Mouse (Mus musculus): ENCODE measurements around the gene Pgs1.

Gene Pgs1

DNA sequence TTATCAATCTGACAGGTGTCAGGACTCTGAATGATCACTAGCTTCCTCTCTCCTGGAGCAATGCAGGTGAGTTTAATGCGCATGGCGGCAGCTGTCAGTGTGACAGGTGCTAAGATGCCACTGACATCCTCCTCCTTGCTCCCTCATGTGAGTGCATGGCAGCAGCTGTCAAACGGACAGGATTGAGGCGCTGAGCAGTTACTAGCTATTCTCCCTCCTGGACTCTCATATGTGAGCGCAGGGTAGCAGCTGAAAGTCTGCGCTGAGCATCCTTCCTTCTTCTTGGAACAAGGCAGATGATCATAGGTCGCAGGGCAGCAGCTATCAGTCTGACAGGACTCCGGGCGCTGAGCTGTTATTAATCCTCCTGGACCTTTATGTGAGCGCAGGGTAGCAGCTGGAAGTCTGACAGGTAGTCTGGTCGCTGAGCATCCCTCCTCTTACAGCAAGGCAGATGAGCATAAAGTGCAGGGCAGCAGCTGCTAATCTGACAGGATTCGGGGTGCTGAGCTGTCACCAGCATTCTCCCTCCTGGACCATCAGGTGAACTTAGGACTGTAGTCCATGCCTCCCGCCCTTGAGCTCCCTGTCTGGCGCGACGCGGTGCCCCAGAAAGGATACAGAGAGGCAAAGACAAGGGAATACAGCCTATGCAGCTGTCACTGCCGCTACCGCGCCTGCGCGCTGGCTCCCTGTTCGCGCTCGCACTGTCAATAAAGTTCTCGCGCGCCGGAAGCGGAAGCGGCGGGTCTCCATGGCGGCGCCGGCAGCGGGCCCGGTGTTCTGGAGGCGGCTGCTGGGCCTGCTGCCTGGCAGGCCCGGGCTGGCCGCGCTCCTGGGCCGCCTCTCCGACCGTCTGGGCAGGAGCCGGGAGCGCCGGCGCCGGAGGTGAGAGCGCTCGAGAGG, at the start of gene Pgs1:
Gene Pgs1, plus strand, starts transcription at position 167 of the 906 bp plus-strand sequence.
- DNase-seq (ENCODE audit: low spot score), result peak; percentile 85

DNA sequence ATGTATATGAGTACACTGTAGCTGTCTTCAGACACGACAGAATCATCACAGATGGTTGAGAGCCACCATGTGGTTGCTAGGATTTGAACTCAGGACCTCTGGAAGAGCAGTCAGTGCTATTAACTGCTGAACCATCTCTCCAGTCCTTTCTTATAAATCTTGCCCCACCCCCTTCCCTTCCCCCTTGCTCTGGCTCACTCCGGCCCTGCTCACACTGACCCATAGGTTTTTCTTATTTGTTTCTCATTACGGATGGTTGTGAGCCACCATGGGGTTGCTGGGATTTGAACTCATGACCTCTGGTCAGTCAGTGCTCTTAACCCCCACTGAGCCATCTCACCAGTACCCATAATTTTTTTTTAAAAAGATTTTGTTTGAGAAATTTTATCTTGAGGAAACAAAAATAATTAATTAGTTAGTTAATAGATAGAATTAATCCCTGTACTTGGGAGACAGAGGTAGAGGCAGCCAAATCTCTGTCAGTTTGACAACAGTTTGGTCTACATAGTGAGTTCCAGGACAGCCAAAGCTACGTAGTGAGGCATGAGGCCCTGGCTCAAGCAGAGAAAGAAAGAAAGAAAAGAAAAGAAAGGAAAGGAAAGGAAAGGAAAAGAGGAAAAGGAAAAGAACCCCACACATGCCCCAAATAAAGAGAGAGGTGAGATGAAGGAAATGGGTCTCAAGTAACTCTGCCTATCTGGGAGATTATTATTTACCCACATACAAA, 46.9 kb upstream of the Pgs1 start:
- no peak for DNase-seq (ENCODE audit: low spot score)

DNA sequence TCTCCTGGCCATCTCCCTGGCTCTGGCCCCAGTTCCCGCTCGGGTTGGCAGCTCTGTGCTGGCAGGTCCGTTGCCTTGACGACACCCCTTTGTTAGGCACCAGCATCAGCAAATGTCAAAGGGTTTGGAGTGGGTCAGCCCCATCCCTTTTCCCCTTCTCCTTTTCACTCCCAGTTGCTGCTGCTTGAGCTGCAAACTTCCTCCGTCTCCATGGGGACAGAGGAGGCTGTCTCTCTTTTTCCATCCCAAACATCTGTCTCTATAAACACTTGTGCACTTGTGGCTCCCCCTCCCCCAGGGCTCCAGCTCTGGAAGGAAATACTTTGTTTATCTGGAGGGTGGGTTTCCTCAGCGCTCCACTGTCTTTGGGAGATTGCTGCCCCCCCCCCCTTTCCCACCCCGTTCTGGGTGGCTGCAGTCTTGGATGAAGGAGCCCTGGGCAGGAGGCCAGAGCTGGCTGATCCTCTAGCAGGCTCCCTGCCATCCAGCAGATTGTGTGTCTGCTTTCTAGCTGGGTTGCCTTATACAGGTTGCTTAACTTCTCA, 46.3 kb upstream of the Pgs1 start:
- no peak for DNase-seq (ENCODE audit: low spot score)

DNA sequence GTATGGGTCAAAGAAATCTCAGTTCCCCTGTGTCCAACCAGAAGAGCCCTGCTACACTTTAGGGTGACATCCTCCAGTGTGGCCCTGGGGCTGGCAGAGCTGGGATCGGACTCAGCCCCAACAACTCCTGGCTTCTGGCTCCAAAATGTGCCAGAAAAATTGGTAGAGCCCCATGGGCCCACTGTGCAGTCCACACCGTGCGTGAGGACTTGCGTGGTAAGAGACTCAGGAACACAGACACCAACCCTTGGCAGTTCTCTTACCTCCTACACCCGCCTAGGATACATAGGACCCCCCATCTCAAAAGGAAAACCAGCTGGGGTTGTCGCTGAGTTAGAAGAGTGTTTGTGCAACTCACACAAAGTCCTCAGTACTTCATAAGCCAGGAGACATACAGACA, 45.2 kb upstream of the Pgs1 start:
- DNase-seq (ENCODE audit: low spot score), result no peak

DNA sequence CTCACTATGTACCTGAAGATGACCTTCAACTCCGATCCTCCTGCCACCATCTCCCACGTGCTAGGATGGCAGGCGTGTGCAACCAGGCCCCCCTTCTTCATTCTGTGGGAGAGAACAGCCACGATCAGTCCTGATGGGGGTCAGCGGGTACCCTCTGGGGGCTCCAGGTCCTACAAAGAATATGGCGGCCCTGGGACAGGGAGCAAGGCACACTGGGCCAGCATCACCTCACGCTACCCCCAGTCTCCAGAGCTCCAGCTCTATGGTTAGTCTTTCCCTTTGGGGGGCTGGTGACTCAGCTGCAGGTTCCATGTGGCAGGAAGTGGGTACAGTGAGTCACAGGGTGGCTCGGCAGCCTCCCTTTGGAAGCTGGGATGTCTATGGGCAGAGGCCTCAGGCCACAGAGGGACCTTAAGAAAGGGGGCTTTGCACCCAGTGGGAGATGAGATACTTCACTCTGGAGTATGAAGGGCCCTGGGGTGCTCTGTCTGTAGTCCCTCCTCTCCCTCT, 44.7 kb upstream of the Pgs1 start:
- no peak for DNase-seq (ENCODE audit: low spot score)

DNA sequence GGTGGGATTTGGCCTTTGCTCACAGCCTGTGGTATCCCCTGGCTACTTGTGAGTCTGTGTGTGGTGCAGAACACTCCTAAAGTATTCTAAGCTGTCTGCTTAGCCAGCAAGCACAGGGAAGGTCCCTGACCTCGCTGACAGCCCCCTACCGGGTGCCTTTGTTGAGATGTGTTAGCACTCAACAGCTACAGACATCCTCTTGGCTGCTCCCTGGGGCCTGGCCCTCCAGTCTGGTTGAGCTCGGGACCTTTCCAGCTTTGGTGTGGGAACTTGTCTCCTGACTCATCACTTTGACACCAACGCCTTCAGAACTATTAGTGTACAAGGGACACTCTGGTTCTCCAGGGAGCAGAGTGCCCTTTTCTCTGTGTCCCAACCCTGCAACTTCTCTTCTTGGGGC, 44.2 kb upstream of the Pgs1 start:
- DNase-seq (ENCODE audit: low spot score), result no peak

DNA sequence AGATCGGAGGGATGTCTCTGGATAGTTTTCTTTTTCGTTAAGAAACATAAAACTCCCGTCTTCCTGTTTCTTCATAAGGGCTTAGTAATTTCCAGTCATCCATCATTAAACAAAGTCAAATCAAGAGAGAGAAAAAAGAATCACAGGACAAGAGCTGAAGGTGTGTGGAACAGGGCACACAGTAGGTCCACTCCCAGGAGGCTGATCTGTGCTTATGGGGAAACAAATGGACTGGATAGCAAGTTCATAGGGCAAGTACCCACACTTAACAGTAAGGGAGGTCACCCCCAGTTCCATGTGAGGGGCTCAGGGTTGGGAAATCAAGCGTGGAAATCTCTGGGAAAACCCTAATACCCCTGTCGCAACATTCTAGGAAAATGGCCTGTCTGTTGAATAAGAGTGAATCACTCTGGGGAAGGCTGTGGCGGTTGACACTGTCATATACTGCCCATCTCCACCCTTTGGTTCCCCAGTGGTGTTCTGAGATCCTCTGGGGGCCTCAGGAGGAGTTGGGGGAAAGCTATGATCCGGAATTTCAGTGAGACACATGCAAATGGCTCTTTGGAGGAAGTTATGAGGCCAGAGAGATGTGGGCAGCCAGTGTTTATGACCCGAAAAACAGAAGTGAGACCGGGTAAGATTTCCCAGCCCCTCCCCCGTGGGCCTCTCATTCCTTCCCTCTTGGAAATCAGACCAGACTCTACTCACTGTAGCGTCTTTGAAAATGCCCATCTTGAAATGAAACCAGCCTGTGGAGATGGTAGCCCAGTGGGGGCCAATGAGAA, 39.7 kb upstream of the Pgs1 start:
- DNase-seq (ENCODE audit: low spot score), result no peak

DNA sequence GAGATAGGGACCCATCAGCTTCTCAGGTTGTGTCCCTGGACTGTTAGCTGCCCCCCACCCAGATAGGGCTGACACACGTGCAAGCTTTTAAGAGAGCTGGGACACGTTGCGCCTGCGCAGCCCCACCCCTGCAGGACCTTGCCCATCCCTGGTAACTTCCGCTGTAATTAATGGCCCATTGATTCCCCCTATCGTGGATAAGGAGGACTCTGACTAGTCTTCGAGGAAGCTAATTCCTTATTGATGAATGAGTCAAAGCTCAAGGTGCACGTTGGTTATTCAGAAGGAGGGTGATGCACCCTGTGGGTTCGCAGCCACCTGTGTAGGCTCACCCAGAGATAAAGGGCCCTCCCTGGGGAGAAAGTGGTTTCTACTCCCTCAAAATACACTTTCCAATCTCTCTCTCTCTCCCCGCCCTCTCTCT, 39.1 kb upstream of the Pgs1 start:
- no peak for DNase-seq (ENCODE audit: low spot score)

DNA sequence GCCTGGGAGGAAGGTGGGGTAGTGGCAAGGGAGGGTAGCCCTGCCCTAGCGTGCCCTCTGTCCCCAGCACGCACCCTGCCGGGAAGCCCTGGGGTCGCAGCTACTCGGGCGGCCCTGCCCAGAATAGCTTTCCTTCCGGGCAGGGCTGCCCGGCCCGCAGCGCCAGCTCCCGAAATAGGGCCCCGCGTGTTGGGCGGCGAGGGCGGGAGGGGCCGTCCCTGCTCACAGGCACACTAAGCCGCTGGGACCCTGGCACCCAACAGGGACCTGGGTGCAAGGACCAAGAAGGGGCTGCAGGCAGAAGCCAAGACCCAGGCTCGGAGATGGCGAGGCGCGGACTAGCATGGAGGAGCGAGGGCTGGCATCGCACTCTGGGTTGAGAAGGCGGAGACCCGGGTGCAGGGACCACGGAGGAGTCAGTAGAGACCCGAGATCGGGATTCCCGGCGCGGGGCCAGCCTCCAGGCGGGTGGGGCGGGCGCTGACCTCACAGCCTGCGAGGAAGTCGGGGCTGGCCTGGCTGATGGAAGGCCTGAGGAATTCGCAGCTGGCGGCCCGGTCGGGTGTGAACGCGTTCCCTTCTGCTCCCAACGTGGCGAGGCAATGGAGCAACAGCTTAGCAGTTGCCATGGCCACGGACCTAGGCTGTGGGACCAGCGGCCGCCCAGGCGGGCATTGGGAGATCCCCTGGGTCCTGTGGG, 36.5 kb upstream of the Pgs1 start:
- DNase-seq (ENCODE audit: low spot score), result no peak

DNA sequence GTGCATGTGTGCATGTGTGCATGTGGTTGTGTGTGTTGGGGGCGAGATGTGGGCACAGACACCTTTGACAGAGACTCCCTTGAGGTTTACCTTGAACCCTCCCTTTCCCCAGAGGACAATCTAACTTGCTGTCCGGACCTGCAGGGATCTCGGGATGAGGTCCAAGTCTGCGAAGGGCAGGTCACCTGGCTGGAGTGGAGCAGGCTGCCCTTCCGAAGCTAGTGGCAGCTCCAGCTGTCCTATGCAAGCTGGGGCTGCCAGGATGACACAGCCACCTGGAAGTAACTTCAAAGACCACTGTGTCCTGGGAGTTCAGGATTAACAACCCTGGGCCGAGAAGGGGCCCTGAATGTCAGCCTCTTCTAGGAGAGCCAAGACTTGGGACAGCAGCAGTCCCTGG, 34.7 kb upstream of the Pgs1 start:
- no peak for DNase-seq (ENCODE audit: low spot score)

DNA sequence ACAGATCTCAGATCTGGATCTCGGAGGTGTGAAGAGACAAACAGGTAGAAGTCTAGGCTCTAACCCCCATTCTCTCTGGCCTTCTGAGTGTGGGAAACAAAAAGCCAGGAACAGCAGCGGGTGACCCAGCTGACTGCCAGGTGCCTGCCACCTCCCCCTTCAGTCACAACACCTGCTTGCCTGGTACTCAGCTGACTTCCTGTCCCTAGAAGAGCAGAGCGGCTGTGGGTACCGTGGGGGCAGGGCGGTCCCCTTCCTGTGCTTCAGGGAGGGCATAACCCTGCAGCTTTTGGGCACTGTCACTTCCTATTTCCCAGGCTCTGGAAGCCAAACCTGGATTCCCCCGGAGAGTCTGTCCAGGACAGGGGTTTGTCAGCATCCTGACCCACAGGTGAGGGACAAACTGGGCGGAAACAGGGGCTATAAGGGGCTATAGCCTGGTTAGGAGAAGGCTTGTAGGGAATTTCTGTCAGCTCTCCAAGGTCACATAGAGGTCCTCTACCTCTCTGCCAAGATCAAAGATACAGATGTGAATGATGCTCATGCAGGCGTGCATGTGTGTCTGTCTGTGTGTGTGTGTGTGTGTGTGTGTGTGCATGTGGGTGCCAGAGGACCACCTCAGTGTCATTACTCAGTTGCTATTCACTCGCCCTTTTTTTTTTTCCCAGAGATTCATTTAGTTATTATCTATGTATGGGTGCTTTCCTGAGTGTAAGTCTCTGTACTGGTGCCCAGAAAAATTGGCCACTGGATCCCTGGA, 33.7 kb upstream of the Pgs1 start:
- no peak for DNase-seq (ENCODE audit: low spot score)

DNA sequence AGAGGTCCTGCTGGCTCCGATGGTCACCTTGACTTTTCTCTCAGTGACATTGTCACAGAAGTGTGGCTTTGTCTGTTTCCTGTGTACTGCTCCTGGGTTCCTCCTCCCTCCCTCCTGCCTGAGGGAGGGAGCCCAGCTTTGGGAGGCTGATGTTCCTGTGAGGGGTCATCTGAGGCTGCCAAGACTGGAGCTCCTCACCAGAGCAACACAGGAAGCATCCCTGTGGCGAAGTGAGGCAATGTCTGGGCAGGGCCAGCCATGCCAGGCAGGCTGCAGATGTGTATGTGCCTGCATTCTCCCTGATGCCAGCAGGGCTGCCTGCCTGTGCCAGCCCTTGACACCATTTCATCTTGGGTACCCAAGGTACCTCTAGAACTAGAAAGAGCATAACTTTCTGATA, 32.0 kb upstream of the Pgs1 start:
- DNase-seq (ENCODE audit: low spot score), result no peak

DNA sequence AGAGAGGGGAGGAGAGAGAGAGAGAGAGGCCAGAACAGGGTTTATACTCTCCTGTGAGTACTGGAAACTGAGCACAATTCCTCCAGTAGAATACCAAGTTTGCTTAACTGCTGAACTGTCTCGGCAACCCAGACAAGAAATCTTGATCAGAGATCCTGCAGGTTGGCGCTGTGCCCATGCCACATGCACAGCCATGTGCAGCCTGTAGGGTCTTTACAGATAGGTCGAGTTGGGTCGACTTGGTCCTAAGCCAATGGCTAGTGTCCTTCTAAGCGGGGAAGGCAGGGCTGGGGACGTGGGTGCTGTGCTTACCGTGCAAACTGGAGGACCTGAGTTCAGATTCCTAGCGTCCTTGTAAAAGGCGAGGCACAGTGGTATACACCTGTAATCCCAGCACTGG, 31.3 kb upstream of the Pgs1 start:
- DNase-seq (ENCODE audit: low spot score), result no peak

DNA sequence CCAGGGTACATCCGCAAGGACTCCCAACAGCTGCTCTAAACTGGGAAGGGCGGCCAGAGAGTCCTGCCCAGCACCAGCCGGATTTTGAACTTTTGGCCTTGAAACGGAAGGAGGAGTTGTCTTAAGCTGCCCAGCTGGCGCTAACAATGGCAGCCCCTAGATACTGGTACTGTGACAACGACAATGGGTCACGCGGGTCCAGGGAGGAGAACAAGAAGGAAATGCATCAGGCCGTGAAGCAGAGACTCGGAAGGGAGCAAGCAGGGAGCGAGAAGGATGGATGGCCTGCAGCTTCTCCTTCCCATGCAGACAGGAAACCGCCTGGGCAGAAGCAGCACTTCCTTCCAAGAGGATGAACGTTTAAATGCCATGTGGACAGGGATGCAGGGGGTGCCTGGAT, 30.5 kb upstream of the Pgs1 start:
- no peak for DNase-seq (ENCODE audit: low spot score)

DNA sequence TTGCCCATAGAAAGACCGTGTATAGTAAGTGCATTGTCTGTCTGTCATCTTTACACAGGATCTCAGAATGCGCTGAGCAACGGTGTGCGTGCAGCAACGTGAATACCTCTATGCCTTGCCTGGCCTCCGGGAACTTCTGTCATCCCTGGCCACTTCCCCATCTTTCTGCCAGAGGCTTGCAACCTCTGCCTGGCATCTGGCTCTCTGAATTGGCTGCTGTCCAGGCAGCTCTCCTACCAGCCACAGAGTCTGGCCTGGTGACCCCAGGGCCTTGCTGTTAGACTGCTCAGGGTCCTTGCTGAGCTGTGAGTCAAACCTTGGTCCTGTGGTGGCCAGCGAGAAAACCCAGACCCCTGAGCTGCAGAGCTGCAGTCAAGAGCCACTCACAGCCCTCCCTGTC, 27.9 kb upstream of the Pgs1 start:
- no peak for DNase-seq (ENCODE audit: low spot score)

DNA sequence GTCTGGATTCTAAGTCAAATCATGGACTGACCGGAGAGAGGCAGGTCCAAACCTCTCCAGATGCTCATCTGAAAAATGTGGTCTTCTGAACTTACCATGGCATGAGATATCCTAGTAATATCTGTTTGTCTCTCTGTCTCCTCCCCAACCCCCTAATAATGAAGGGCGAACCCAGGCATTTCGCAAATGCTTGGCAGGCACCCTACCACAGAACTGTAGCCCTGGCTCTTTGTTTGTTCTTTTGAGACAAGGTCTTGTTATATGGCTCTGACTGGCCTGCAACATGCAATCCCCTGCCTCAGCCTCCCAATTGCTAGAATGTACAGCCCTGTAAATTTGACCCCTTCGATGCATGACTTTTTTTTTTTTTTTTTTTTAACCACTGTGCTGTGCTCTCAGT, 26.9 kb upstream of the Pgs1 start:
- no peak for DNase-seq (ENCODE audit: low spot score)

DNA sequence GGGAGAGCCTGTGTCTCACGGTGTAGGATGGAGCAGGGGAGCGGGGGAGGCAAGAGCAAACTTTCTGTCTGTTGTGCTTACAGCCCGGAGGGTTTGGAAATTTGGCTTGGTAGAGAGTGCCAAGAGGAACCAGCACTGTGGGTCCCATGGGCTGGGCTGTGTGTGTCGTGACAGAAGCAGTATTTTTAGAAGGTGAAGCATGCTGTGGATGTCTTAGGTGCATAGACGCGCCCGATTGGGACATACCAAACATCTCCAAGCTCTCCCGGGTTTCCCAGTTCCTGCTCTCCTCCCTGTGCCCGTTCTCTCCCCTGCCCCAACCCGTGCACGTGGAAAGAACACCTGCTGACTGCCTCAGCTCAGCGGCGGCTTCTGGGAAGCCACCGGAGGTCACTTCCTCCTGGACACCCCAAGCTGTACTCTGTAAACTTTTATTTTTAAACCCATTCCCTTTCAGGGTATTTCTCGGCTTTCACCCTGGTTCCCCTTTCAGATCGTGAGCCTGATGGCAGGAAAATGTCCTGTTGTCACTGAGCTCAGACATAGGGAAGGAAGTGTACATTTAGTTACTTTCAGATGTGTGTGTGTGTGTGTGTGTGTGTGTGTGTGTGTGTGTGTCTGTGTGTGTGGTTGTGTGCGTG, 26.2 kb upstream of the Pgs1 start:
- DNase-seq (ENCODE audit: low spot score), result no peak

DNA sequence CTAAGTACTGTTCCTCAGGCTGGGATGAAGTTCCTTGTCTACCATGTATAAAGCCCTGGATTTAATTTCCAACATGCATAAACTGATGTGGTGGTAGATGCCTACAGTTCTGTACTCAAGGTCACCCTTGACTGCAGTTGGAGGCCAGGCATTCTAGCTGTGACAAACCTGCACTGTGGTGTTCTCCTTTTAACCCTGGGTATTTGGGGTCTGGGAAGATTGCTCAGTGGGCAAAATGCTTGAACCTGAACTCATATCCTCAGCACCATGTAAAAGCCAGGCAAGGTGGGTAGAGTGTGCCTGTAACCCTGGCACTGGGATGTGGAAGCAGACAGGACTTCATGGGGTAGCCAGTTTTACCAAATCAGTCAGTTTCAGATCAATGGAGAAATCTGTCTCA, 25.5 kb upstream of the Pgs1 start:
- DNase-seq (ENCODE audit: low spot score), result no peak

DNA sequence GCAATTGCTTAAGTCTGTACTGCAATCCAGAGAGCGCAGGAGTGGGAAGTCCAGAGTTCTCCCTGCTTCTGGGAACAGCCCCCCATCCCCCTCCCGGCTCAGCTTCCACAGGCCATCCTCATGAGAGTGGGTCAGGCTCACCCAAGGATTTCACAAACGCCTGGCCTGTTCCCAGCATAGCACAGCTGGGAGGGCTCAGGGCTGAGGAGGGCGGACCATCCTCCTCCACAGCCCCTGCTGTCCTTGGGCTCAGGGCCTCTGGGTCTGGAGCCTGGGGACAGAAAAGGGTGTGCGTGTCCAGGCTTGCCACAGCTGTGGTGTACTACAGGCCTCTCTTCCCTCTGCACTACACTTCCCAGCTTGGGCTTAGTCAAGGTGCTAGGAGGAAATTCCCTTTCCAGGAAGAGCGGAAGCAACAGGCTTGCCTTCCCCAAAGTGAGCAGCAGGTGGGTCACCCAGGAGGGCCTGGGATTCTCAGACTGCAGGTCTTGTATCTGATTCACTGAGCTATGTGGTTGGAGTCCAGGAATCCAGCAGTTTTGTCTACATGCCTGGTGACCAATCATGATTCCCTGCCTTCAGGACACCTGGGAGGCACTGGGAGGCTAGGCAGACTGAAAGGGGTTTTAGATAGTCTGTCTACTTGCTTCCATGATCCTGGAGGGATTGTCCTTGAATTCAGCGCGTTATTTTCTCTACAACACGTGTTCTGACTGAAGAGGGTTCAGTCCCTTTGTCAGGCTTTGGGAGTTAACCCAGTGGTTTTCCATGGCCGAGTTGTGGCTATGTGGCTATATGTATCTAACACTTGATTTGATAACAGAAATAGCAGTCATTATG, 23.6 kb upstream of the Pgs1 start:
- no peak for DNase-seq (ENCODE audit: low spot score)

Data from left cerebral cortex, adult 11 months (tissue).